Mouse (Mus musculus): ENCODE results near the gene Slc23a4. TPM values are rescaled to one million over a fixed set of nuclear protein-coding genes. Genes with fewer than 3 reads are reported as not detected.
A peak's percentile ranks its signal among the peaks of the same experiment; 100 is the strongest.

The Slc23a4 gene
- polyA plus RNA-seq (2015; fragmentation: Nextera tagmentation; extraction: Ambion mirVana): 0.43 and 0.52 TPM in 2 replicates

- H3K36me3 ChIP-seq (ENCODE audit: insufficient read depth, low read length): no peaks in the 10 kb centered on the region
- TF ChIP-seq CTCF (IDR thresholded peaks at IDR 0.05) (0 out of 2 replicates have a peak, but pooled peaks have one; percentile 2), EP300 (IDR thresholded peaks at IDR 0.05) (no peak)
- ATAC-seq (peak; percentile 23; the same call in 1 of the 2 replicates), DNase-seq (ENCODE audit: low spot score) (peak; percentile 29)
- no peak within 1 kb of the TSS for H3K4me3 ChIP-seq (ENCODE audit: low read depth, low read length)
- 6% methylated on average over 20 of the region's 20 CpGs for WGBS
- H3K9ac ChIP-seq (replicated peaks; ENCODE audit: low read depth): no peak within 1 kb of the TSS
- no peak within 1 kb of the TSS for H3K27ac ChIP-seq (ENCODE audit: low read length)
- no peaks in the 10 kb centered on the region for H3K27me3 ChIP-seq (replicated peaks; ENCODE audit: insufficient read depth, low read length)
- no peaks in the 10 kb centered on the region for H3K9me3 ChIP-seq (ENCODE audit: low read length)
- H3K4me2 ChIP-seq (replicated peaks; ENCODE audit: low read depth, low read length): peak within 1 kb of the TSS; percentile 31
- peaks cover 8% of the 10 kb centered on the region; the same call in 1 of the 2 replicates for H3K4me1 ChIP-seq (ENCODE audit: insufficient read depth, low read depth, low read length)
Observed at GRCm38 (mm10) chr6:34988081-34988761, at the start of gene Slc23a4. Gene Slc23a4 (minus strand): TSS chr6:34988404.

GRCm38 (mm10) chr6:35033341-35033740 is 45.1 kb upstream of the Slc23a4 start:
- no peak overlapping the region for H3K4me2 ChIP-seq (replicated peaks; ENCODE audit: low read depth, low read length)
- H3K36me3 ChIP-seq (ENCODE audit: insufficient read depth, low read length): no peaks in the 10 kb centered on the region
- 90% methylated on average over 11 of the region's 11 CpGs for WGBS
- TF ChIP-seq CTCF (IDR thresholded peaks at IDR 0.05): no peak
- no peak for TF ChIP-seq EP300 (IDR thresholded peaks at IDR 0.05)
- DNase-seq (ENCODE audit: low spot score) (no peak), ATAC-seq (no peak)
- no peak overlapping the region for H3K9ac ChIP-seq (replicated peaks; ENCODE audit: low read depth)
- H3K9me3 ChIP-seq (ENCODE audit: low read length): no peaks in the 10 kb centered on the region
- no peaks in the 10 kb centered on the region for H3K27me3 ChIP-seq (replicated peaks; ENCODE audit: insufficient read depth, low read length)
- H3K4me1 ChIP-seq (ENCODE audit: insufficient read depth, low read depth, low read length): no peaks in the 10 kb centered on the region
- H3K4me3 ChIP-seq (ENCODE audit: low read depth, low read length): no peak overlapping the region
- H3K27ac ChIP-seq (ENCODE audit: low read length): no peak overlapping the region

- no peak overlapping the region for H3K9ac ChIP-seq (replicated peaks; ENCODE audit: low read depth)
- H3K27ac ChIP-seq (ENCODE audit: low read length): no peak overlapping the region
- TF ChIP-seq CTCF (IDR thresholded peaks at IDR 0.05): no peak
- TF ChIP-seq EP300 (IDR thresholded peaks at IDR 0.05): no peak
- DNase-seq (ENCODE audit: low spot score) (no peak), ATAC-seq (no peak)
- 58% methylated on average over 2 of the region's 2 CpGs for WGBS
- H3K9me3 ChIP-seq (ENCODE audit: low read length): no peaks in the 10 kb centered on the region
- no peaks in the 10 kb centered on the region for H3K27me3 ChIP-seq (replicated peaks; ENCODE audit: insufficient read depth, low read length)
- peaks cover 1% of the 10 kb centered on the region; the same call in 1 of the 2 replicates for H3K4me1 ChIP-seq (ENCODE audit: insufficient read depth, low read depth, low read length)
- H3K36me3 ChIP-seq (ENCODE audit: insufficient read depth, low read length): no peaks in the 10 kb centered on the region
- H3K4me3 ChIP-seq (ENCODE audit: low read depth, low read length): no peak overlapping the region
- no peak overlapping the region for H3K4me2 ChIP-seq (replicated peaks; ENCODE audit: low read depth, low read length)
Observed at GRCm38 (mm10) chr6:35032704-35033103, 44.5 kb upstream of the Slc23a4 start.

GRCm38 (mm10) chr6:35030811-35031210 is 42.6 kb upstream of the Slc23a4 start:
- no peak overlapping the region for H3K4me2 ChIP-seq (replicated peaks; ENCODE audit: low read depth, low read length)
- no peak for DNase-seq (ENCODE audit: low spot score)
- H3K27ac ChIP-seq (ENCODE audit: low read length): no peak overlapping the region
- ATAC-seq: no peak
- 91% methylated on average over 4 of the region's 4 CpGs for WGBS
- no peak overlapping the region for H3K9ac ChIP-seq (replicated peaks; ENCODE audit: low read depth)
- TF ChIP-seq CTCF (IDR thresholded peaks at IDR 0.05) (no peak), EP300 (IDR thresholded peaks at IDR 0.05) (no peak)
- no peak overlapping the region for H3K4me3 ChIP-seq (ENCODE audit: low read depth, low read length)
- no peaks in the 10 kb centered on the region for H3K9me3 ChIP-seq (ENCODE audit: low read length)
- H3K36me3 ChIP-seq (ENCODE audit: insufficient read depth, low read length): no peaks in the 10 kb centered on the region
- no peaks in the 10 kb centered on the region for H3K27me3 ChIP-seq (replicated peaks; ENCODE audit: insufficient read depth, low read length)
- H3K4me1 ChIP-seq (ENCODE audit: insufficient read depth, low read depth, low read length): peaks cover 6% of the 10 kb centered on the region; the same call in 1 of the 2 replicates

- no peak overlapping the region for H3K27ac ChIP-seq (ENCODE audit: low read length)
- H3K9ac ChIP-seq (replicated peaks; ENCODE audit: low read depth): no peak overlapping the region
- no peak overlapping the region for H3K4me3 ChIP-seq (ENCODE audit: low read depth, low read length)
- no peaks in the 10 kb centered on the region for H3K36me3 ChIP-seq (ENCODE audit: insufficient read depth, low read length)
- H3K4me1 ChIP-seq (ENCODE audit: insufficient read depth, low read depth, low read length): peaks cover 6% of the 10 kb centered on the region; the same call in 1 of the 2 replicates
- TF ChIP-seq CTCF (IDR thresholded peaks at IDR 0.05): no peak
- DNase-seq (ENCODE audit: low spot score) (no peak), ATAC-seq (no peak)
- 78% methylated on average over 6 of the region's 6 CpGs for WGBS
- no peaks in the 10 kb centered on the region for H3K9me3 ChIP-seq (ENCODE audit: low read length)
- no peaks in the 10 kb centered on the region for H3K27me3 ChIP-seq (replicated peaks; ENCODE audit: insufficient read depth, low read length)
- H3K4me2 ChIP-seq (replicated peaks; ENCODE audit: low read depth, low read length): no peak overlapping the region
Observed at GRCm38 (mm10) chr6:35030226-35030625, 42.0 kb upstream of the Slc23a4 start.

GRCm38 (mm10) chr6:35028023-35028422 is 39.8 kb upstream of the Slc23a4 start:
- ATAC-seq (no peak), DNase-seq (ENCODE audit: low spot score) (no peak)
- TF ChIP-seq EP300 (IDR thresholded peaks at IDR 0.05): no peak
- TF ChIP-seq CTCF (IDR thresholded peaks at IDR 0.05): no peak
- H3K36me3 ChIP-seq (ENCODE audit: insufficient read depth, low read length): 0 out of 2 replicates have a peak, but pooled peaks cover 3% of the 10 kb centered on the region
- no peak overlapping the region for H3K4me2 ChIP-seq (replicated peaks; ENCODE audit: low read depth, low read length)
- whole genome bisulfite sequencing: 62% methylated on average over 2 of the region's 2 CpGs
- no peaks in the 10 kb centered on the region for H3K9me3 ChIP-seq (ENCODE audit: low read length)
- no peaks in the 10 kb centered on the region for H3K27me3 ChIP-seq (replicated peaks; ENCODE audit: insufficient read depth, low read length)
- no peak overlapping the region for H3K9ac ChIP-seq (replicated peaks; ENCODE audit: low read depth)
- no peak overlapping the region for H3K27ac ChIP-seq (ENCODE audit: low read length)
- peaks cover 6% of the 10 kb centered on the region; the same call in 1 of the 2 replicates for H3K4me1 ChIP-seq (ENCODE audit: insufficient read depth, low read depth, low read length)
- no peak overlapping the region for H3K4me3 ChIP-seq (ENCODE audit: low read depth, low read length)

Measured in lung, postnatal 0 days (tissue).